Mouse (Mus musculus) MEL (cell line): ENCODE measurements around the gene Cysrt1. TPM values are rescaled to one million over a fixed set of nuclear protein-coding genes. Genes with fewer than 3 reads are reported as not detected.

ENCODE experiments used
- DNase-seq: peaks from one replicate; pipeline ENCODE4 v3.0.0; 2011; ENCODE audit warnings: low read depth, low spot score
- H3K27ac ChIP-seq: 2 replicates; pipeline ENCODE4 v1.5.1; 2012; ENCODE audit warnings: low read depth, mild to moderate bottlenecking, control low read depth, low read length, moderate library complexity; ENCODE audit not compliant: control insufficient read depth
- H3K27me3 ChIP-seq, 2 experiments: fragments of 150-350 bp in 1 of 2; sonication (generic) in 1 of 2; 2 replicates each; pipeline ENCODE4 v1.6.1; 2012; ENCODE audit warnings: low read length in 2 of 2, mild to moderate bottlenecking in 2 of 2, improper control_type of control experiment in 1 of 2, moderate library complexity in 1 of 2; ENCODE audit not compliant: insufficient read depth in 2 of 2, control insufficient read depth in 1 of 2
- H3K36me3 ChIP-seq, 2 experiments: 2 replicates each; pipeline ENCODE4 v1.6.1; 2012 to 2014; ENCODE audit warnings: low read length in 2 of 2, improper control_type of control experiment in 1 of 2, inconsistent platforms in 1 of 2, mild to moderate bottlenecking in 1 of 2; ENCODE audit not compliant: insufficient read depth in 2 of 2, control insufficient read depth in 1 of 2
- H3K4me1 ChIP-seq, 2 experiments: fragments of 150-350 bp in 1 of 2; sonication (generic) in 1 of 2; 2 replicates each; pipeline ENCODE4 v1.6.1; 2012; ENCODE audit warnings: low read length in 2 of 2, improper control_type of control experiment in 1 of 2, mild to moderate bottlenecking in 1 of 2; ENCODE audit not compliant: insufficient read depth in 2 of 2, control insufficient read depth in 1 of 2
- H3K4me3 ChIP-seq, 2 experiments: fragments of 150-350 bp in 1 of 2; sonication (generic) in 1 of 2; 2 replicates each; pipeline ENCODE4 v1.5.1; 2012; ENCODE audit warnings: low read depth in 2 of 2, low read length in 2 of 2, mild to moderate bottlenecking in 2 of 2, moderate library complexity in 2 of 2, control low read depth in 1 of 2, improper control_type of control experiment in 1 of 2; ENCODE audit not compliant: control insufficient read depth in 1 of 2, insufficient read depth in 1 of 2
- H3K79me2 ChIP-seq: 2 replicates; pipeline ENCODE4 v1.6.1; 2012; ENCODE audit warnings: mild to moderate bottlenecking, low read length, moderate library complexity; ENCODE audit not compliant: control insufficient read depth, poor library complexity, insufficient read depth
- H3K9ac ChIP-seq: 2 replicates; pipeline ENCODE4 v1.6.1; 2012; ENCODE audit warnings: low read depth, mild to moderate bottlenecking, control low read depth, low read length, moderate library complexity; ENCODE audit not compliant: control insufficient read depth, poor library complexity, severe bottlenecking
- H3K9me3 ChIP-seq: fragments of 150-350 bp; sonication (generic); replicated peaks from 2 replicates; pipeline ENCODE4 v1.6.1; 2012; ENCODE audit warnings: mild to moderate bottlenecking, low read length, improper control_type of control experiment, moderate library complexity; ENCODE audit not compliant: insufficient read depth
- BHLHE40 ChIP-seq: IDR thresholded peaks from 2 replicates; pipeline ENCODE4 v1.6.1; 2012; ENCODE audit warnings: low read depth, mild to moderate bottlenecking, inconsistent platforms, low read length, improper control_type of control experiment, borderline replicate concordance
- CHD1 ChIP-seq: IDR thresholded peaks from 2 replicates; pipeline ENCODE4 v1.6.1; 2012; ENCODE audit warnings: low read depth, mild to moderate bottlenecking, inconsistent platforms, low read length, improper control_type of control experiment
- CHD2 ChIP-seq: IDR thresholded peaks from 2 replicates; pipeline ENCODE4 v1.6.1; 2011; ENCODE audit warnings: low read length, improper control_type of control experiment
- GABPA ChIP-seq: IDR thresholded peaks from 2 replicates; pipeline ENCODE4 v1.6.1; 2012; ENCODE audit warnings: low read depth, mild to moderate bottlenecking, inconsistent platforms, low read length, improper control_type of control experiment, moderate library complexity
- GATA1 ChIP-seq: IDR thresholded peaks from 2 replicates; pipeline ENCODE4 v1.6.1; 2011; ENCODE audit warnings: low read depth, low read length, improper control_type of control experiment
- HCFC1 ChIP-seq: IDR thresholded peaks from 2 replicates; pipeline ENCODE4 v1.6.1; 2012; ENCODE audit warnings: low read depth, mild to moderate bottlenecking, inconsistent platforms, low read length, improper control_type of control experiment, moderate library complexity
- KAT2A ChIP-seq: conservative IDR thresholded peaks from 2 replicates; pipeline ENCODE4 v1.6.1; 2012; ENCODE audit warnings: low read depth, low read length, improper control_type of control experiment, inconsistent platforms
- MAFK ChIP-seq: IDR thresholded peaks from 2 replicates; pipeline ENCODE4 v1.6.1; 2011; ENCODE audit warnings: low read depth, mild to moderate bottlenecking, low read length, improper control_type of control experiment, borderline replicate concordance
- MAX ChIP-seq: IDR thresholded peaks from 2 replicates; pipeline ENCODE4 v1.6.1; 2011; ENCODE audit warnings: low read length, improper control_type of control experiment
- MAZ ChIP-seq: IDR thresholded peaks from 2 replicates; pipeline ENCODE4 v1.6.1; 2012; ENCODE audit warnings: low read depth, mild to moderate bottlenecking, inconsistent platforms, low read length, improper control_type of control experiment
- MEF2A ChIP-seq: IDR thresholded peaks from 2 replicates; pipeline ENCODE4 v1.6.1; 2014; ENCODE audit warnings: low read depth, mild to moderate bottlenecking, inconsistent platforms, low read length, improper control_type of control experiment; ENCODE audit not compliant: poor library complexity, insufficient replicate concordance, severe bottlenecking; ENCODE audit errors: extremely low read depth
- NELFE ChIP-seq: IDR thresholded peaks from 2 replicates; pipeline ENCODE4 v1.6.1; 2011; ENCODE audit warnings: low read depth, low read length, improper control_type of control experiment
- NRF1 ChIP-seq: IDR thresholded peaks from 2 replicates; pipeline ENCODE4 v1.6.1; 2014; ENCODE audit warnings: low read depth, mild to moderate bottlenecking, inconsistent platforms, low read length, improper control_type of control experiment, moderate library complexity; ENCODE audit not compliant: poor library complexity, insufficient read depth, severe bottlenecking
- POLR2A ChIP-seq, 2 experiments: IDR thresholded peaks; 2 replicates each; pipeline ENCODE4 v1.6.1; 2011 to 2012; ENCODE audit warnings: low read length in 2 of 2, mild to moderate bottlenecking in 2 of 2, control low read depth in 1 of 2, improper control_type of control experiment in 1 of 2, low read depth in 1 of 2, moderate library complexity in 1 of 2; ENCODE audit not compliant: control insufficient read depth in 1 of 2, insufficient read depth in 1 of 2, poor library complexity in 1 of 2
- POLR2AphosphoS2 ChIP-seq: IDR thresholded peaks from 2 replicates; pipeline ENCODE4 v1.6.1; 2011; ENCODE audit warnings: low read length, improper control_type of control experiment
- POLR2AphosphoS5 ChIP-seq: IDR thresholded peaks from 2 replicates; pipeline ENCODE4 v1.6.1; 2012; ENCODE audit warnings: low read depth, borderline replicate concordance, mild to moderate bottlenecking, inconsistent platforms, low read length, moderate library complexity, mixed read lengths
- RAD21 ChIP-seq: IDR thresholded peaks from 2 replicates; pipeline ENCODE4 v1.6.1; 2011; ENCODE audit warnings: mild to moderate bottlenecking, low read depth, low read length, improper control_type of control experiment
- SIN3A ChIP-seq: IDR thresholded peaks from 2 replicates; pipeline ENCODE4 v1.6.1; 2012; ENCODE audit warnings: low read length, improper control_type of control experiment, inconsistent platforms
- TBP ChIP-seq: IDR thresholded peaks from 2 replicates; pipeline ENCODE4 v1.8.0; 2011; ENCODE audit warnings: low read depth, low read length, improper control_type of control experiment
- TCF12 ChIP-seq: IDR thresholded peaks from 2 replicates; pipeline ENCODE4 v1.6.1; 2014; ENCODE audit warnings: low read depth, mild to moderate bottlenecking, inconsistent platforms, low read length, improper control_type of control experiment, moderate library complexity
- UBTF ChIP-seq: IDR thresholded peaks from 2 replicates; pipeline ENCODE4 v1.6.1; 2012; ENCODE audit warnings: low read depth, mild to moderate bottlenecking, inconsistent platforms, low read length, improper control_type of control experiment, moderate library complexity, borderline replicate concordance; ENCODE audit not compliant: insufficient read depth
- USF2 ChIP-seq, 2 experiments: IDR thresholded peaks; 2 replicates each; pipeline ENCODE4 v1.6.1; 2011 to 2012; ENCODE audit warnings: improper control_type of control experiment in 2 of 2, low read length in 2 of 2, borderline replicate concordance in 1 of 2, inconsistent platforms in 1 of 2, low read depth in 1 of 2, mild to moderate bottlenecking in 1 of 2; ENCODE audit not compliant: insufficient read depth in 1 of 2
- ZC3H11A ChIP-seq: IDR thresholded peaks from 2 replicates; pipeline ENCODE4 v1.6.1; 2012; ENCODE audit warnings: low read depth, mild to moderate bottlenecking, inconsistent platforms, low read length, improper control_type of control experiment
- ZMIZ1 ChIP-seq: IDR thresholded peaks from 2 replicates; pipeline ENCODE4 v1.6.1; 2012; ENCODE audit warnings: low read depth, mild to moderate bottlenecking, inconsistent platforms, low read length, improper control_type of control experiment, moderate library complexity
- ZNF384 ChIP-seq: IDR thresholded peaks from 2 replicates; pipeline ENCODE4 v1.6.1; 2012; ENCODE audit warnings: low read depth, mild to moderate bottlenecking, inconsistent platforms, low read length, improper control_type of control experiment
- polyA plus RNA-seq, 2 experiments: library from polyadenylated mRNA; stranded (reverse) in 1 of 2; unstranded in 1 of 2; fragments of >175 nt in 1 of 2; fragments of >200 nt in 1 of 2; gene quantifications; 2 replicates each; pipeline versions ENCODE4 v1.2.1 to v1.2.4; 2012; ENCODE audit warnings: low replicate concordance in 2 of 2, low read depth in 1 of 2; ENCODE audit not compliant: insufficient read length in 2 of 2, insufficient read depth in 1 of 2, missing spikeins in 1 of 2
- total RNA-seq: library from RNA; depleted of rRNA; stranded (reverse); fragments of 300-350 nt; gene quantifications from 2 replicates; pipeline ENCODE4 v1.2.3, GENCODE M21; 2012

Gene Cysrt1
- total and polyA plus RNA-seq, 3 experiments = 0.15 to 0.19 TPM; not detected in 1

DNA sequence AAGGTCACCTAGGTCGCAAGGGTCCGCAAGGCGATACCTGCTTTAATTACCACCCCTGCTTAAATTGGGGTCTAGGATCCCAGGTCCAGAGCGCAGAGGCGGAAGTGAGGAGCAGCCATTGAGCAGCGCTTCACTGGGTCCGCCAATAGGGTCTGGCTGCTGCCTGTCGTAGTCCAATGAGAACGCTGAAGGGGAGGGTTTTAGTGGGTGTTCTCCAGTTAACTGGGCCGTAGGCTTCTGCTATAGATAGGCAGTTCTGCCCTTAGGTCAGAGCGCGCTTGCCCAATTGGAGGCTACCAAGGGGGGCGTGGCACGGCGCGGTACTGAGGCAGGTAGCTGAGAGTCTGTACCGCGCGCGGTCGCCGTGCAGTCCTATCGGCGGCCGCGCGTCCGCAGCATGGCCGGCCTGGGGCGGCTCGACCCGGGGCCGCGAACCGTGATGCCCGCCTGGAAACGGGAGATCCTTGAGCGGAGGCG, 20.1 kb upstream of the Cysrt1 start, which contains the start of gene Tprn (continued):
- TF ChIP-seq MAFK (no peak), ZC3H11A (no peak), KAT2A (peak; percentile 66), UBTF (no peak), POLR2AphosphoS5 (no peak), RAD21 (no peak), MAX (peak; percentile 66), POLR2A (IDR thresholded peaks at IDR 0.05; ENCODE audit: control insufficient read depth in 1 of 2, insufficient read depth in 1 of 2, low read depth in 1 of 2, low read length in 2 of 2, poor library complexity in 1 of 2) (peak; percentile 90 to 93), ZMIZ1 (peak; percentile 88), BHLHE40 (no peak), MEF2A (0 out of 2 replicates have a peak, but pooled peaks have one; percentile 16), GABPA (no peak), USF2 (IDR thresholded peaks at IDR 0.05; ENCODE audit: borderline replicate concordance in 1 of 2, insufficient read depth in 1 of 2, low read depth in 1 of 2, low read length in 2 of 2) (no peak), SIN3A (peak; percentile 84), ZNF384 (no peak), CHD1 (no peak), MAZ (no peak), TBP (peak; percentile 64; the same call in 1 of the 2 replicates), NELFE (peak; percentile 92), TCF12 (no peak), CHD2 (peak; percentile 88), HCFC1 (peak; percentile 86), POLR2AphosphoS2 (peak; percentile 55), NRF1 (peak; percentile 70), GATA1 (peak; percentile 50; the same call in 1 of the 2 replicates)

DNA sequence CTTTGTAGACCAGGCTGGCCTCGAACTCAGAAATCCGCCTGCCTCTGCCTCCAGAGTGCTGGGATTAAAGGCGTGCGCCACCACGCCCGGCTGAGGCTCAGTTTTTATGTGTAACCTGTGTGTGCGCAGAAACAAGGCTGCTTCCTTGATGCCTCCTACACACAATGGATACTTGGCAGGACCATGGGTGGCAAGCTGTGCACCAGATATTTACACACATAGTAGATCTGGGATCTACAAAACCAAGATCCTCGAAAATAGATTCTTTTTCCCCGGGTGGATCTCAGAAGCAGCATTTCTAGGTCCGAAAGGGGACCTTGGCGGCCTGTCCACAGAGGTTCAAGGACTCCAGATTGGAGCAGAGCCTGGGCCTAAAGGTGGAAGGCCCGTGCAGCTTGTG, 19.6 kb upstream of the Cysrt1 start:
- H3K9me3 ChIP-seq = no peaks in the 10 kb centered on the region
- peak overlapping the region; percentile 70 for H3K27ac ChIP-seq
- H3K9ac ChIP-seq = peak overlapping the region; percentile 86
- H3K4me1 ChIP-seq = peaks cover 4 to 35% of the 10 kb centered on the region in 2 experiments; a peak in 3 of 4 replicates
- H3K79me2 ChIP-seq = peaks cover 43% of the 10 kb centered on the region
- peaks cover 0 to 24% of the 10 kb centered on the region in 2 experiments; a peak in 2 of 4 replicates for H3K36me3 ChIP-seq
- no peak for DNase-seq
- TF ChIP-seq POLR2AphosphoS5 = no peak
- TF ChIP-seq TBP = peak; percentile 50; the same call in 1 of the 2 replicates
- peak overlapping the region; percentile 79 to 80 for H3K4me3 ChIP-seq
- no peaks in the 10 kb centered on the region for H3K27me3 ChIP-seq
